Mouse (Mus musculus) left cerebral cortex, postnatal 4 days (tissue): ENCODE data around the gene Col4a2. TPM values are rescaled to one million over a fixed set of nuclear protein-coding genes. Genes with fewer than 3 reads are reported as not detected.

Source experiments
- DNase-seq: peaks from one replicate; pipeline ENCODE4 v3.0.0-alpha.2; 2022
- intact Hi-C: fragments of 180-260 bp; cut with DNase I; formaldehyde crosslinking; loops from one replicate; pipeline ENCODE4 v1.15.1; 2025
- total RNA-seq, 2 experiments: library from RNA; stranded (reverse); gene quantifications; 2 replicates each; pipeline ENCODE4 v1.2.3; 2021

Gene Col4a2
- total RNA-seq, 2 experiments from 2014 or later, result 97.2 to 98.2 TPM

DNA sequence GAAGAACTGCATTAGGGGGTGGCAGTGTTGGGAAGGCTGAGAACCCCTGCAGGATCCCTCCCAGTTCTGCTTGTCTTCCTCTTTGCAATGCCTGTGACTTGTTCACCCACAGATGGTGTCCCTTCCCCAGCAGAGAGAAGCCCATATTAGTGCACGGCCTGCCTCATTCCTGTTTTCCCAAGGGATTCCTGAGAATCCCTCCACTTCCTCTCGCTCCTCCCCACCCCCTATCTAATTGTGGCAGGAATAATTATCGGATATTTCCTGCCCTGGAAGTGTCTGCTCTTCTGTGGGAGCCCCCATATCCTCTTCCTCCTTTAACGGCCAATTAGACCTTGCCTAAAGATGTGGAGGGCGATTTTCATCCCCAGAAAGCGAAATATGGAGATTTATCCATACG lies 67.0 kb downstream of the Col4a2 start:
- intact Hi-C loops, result no loop called here
- no peak for DNase-seq

- no peak for DNase-seq
- intact Hi-C loops, result no loop called here
These were observed 68.9 kb downstream of the Col4a2 start for GRCm38 (mm10) chr8:11381544-11381943.

DNA sequence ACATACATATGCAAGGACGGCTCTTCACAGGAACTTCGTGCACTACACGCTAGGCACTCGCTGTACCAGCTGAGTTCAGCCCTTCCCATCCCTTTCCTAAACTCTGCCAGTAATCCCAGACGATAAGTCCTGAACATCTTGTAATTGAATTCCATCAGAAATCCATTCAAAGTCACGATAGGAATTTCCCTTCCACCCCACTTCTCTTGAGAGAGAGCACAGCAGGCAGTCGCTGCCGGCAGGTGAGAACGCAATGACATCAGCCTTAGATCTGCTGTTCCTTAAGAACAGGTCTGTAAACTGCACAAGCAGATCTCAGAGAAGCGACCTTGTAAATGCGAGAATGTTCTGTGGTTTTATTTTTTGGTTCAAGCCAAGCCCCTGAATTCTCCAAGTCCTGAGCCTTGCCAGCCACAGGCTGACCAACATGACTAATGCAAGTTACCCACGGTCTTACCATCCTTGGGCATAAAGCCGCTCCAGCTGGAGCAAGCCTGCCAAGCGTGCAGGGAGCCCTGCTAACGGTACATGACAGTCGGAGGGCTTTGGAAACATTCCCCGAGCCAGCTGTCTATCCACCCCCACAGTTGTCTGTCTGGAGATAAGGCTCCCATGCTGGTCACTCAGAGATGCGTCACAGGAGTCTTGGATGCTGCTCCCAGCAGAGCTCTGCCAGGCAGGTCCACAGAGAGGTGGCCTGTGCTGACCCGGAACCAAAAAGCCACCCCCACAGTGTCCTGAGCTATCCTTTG lies 69.6 kb downstream of the Col4a2 start:
- DNase-seq, result peak; percentile 85
- intact Hi-C loops, result no loop called here

DNA sequence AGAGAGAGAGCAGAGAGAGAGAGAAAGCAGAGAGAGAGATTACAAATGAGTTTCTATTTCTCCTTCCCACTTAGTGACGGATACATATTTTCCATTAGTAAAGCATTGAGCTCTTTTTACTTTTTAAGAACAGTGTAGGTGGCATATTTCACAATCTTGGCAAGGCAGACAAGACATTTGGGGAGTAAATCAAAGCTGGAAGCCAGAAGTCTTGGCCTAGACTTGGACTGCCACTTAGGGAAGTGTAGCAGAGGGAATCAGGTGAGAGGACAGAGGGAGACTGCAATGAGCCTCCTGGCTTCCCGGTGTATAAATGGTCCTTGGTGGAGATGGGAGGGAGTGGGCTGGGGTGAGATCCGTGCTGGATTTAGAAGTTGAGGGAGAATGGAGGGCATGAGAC lies 70.3 kb downstream of the Col4a2 start:
- intact Hi-C loops, result no loop called here
- no peak for DNase-seq

DNA sequence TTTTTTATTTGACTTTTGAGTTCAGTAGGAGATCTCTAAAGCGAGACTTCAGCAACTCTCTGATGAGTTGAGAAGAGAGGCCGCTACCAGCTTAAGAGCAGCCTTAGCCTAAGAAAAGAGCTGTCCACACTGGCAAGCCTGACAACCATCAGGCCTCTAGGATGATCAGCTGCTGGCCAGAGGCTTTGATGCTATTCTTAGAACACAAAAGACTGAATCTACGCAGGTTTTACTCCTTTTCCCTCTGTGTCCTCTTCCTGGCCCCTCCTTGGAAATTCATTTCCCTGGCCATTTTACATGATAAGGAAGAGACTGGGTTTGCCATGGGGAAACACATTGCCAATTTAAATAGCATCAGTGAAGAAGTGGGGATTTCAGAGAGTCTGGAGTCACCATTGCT lies 70.8 kb downstream of the Col4a2 start:
- intact Hi-C loops, result no loop called here
- DNase-seq, result no peak

GRCm38 (mm10) chr8:11384841-11385240 lies 72.2 kb downstream of the Col4a2 start:
- intact Hi-C loops, result no loop called here
- no peak for DNase-seq

GRCm38 (mm10) chr8:11385272-11385905 lies 72.8 kb downstream of the Col4a2 start:
- DNase-seq, result no peak
- intact Hi-C loops, result no loop called here

GRCm38 (mm10) chr8:11387282-11387681 lies 74.7 kb downstream of the Col4a2 start:
- intact Hi-C loops, result no loop called here

GRCm38 (mm10) chr8:11389275-11390050 lies 76.9 kb downstream of the Col4a2 start:
- DNase-seq, result no peak
- intact Hi-C loops, result loop anchor here (5.0 kb wide), 1 partner anchor 137 kb away; no protein-coding TSS in a partner anchor

More at GRCm38 (mm10) chr8:11387282-11387681, 74.7 kb downstream of the Col4a2 start:
- no peak for DNase-seq

DNA sequence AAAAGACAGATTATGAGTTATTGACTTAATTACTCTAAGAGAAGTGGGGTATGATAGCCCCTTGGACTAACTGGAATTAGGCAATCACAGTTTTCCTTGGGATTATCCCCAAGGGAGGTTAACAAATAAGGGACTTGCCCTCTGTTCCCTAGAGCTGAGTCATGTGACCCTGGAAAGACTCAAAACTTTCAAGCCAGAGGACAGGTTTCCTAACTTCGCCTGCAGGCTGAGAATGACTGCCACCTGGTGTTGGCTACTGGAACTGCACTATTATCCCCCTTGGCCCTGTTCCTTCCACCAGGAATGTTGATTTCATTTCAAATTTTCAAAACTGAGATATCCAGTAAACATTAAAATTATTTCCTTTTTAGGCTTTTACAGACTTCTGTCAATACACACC lies 80.1 kb downstream of the Col4a2 start:
- intact Hi-C loops, result loop anchor here (5.0 kb wide), 1 partner anchor 140 kb away; no protein-coding TSS in a partner anchor
- DNase-seq, result peak; percentile 59

DNA sequence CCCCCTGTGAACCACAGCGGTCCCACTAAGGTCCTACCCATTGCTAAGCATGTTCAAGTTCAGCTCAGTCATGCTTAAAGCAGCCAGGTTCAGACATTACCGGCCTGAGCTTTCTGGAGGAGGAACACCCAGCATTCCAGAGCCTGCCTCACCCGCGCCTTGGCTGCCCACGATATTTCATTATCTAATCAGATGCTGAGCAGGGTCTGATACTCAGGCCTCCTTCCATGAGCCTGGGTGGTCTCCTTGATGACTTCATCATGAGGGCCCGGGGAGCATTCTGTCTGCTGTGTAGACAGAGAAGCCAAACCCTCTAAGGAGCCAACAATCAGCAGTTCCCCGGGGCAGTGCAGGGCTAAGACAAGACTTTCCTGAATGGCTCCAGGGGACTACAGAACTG lies 80.6 kb downstream of the Col4a2 start:
- intact Hi-C loops, result loop anchor here (5.0 kb wide), 1 partner anchor 141 kb away; no protein-coding TSS in a partner anchor
- DNase-seq, result no peak

DNA sequence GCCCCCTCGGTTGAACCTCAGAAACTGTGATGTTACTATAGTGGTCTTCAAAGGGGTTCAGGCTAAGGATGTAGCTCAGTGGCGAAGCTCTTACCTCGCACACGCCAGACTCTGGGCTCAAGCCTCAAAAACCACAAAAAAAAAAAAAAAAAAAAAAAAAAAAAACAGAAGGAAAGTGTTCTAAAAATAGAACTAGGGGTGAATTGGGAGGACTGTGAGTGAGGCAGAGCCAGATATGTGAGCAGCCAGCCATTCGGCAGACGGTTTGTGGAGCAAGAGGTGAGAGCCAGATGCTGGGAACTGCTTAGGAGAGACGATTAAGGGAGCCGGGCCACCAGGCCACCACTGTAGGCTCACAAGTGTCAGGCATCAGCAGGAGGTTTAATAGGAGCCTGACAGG lies 81.0 kb downstream of the Col4a2 start:
- no peak for DNase-seq
- intact Hi-C loops, result loop anchor here (5.0 kb wide), 1 partner anchor 141 kb away; no protein-coding TSS in a partner anchor

- DNase-seq, result no peak
- intact Hi-C loops, result loop anchor here (5.0 kb wide), 1 partner anchor 142 kb away; no protein-coding TSS in a partner anchor
These were observed 82.2 kb downstream of the Col4a2 start for GRCm38 (mm10) chr8:11394773-11395172.

DNA sequence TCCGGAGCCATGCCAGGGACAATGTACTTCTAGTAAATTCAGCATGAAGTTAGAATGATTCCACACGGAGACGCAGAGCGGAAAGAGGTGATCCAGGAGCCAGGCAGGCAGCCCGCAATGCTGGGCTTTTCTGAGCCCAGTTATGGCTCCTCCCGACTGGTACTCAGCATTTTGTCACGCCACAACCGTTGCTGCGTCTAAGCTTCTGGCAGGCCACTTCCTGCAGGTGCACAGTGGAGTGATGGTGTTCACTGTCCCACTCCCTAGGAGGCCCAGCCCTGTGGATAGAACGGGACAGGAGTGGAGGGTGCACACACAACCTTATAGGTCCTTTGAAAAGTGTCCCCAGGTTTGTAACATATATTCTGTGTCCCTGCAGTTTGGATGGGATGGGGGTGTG lies 83.0 kb downstream of the Col4a2 start:
- DNase-seq, result no peak

GRCm38 (mm10) chr8:11396111-11396510 lies 83.5 kb downstream of the Col4a2 start:
- intact Hi-C loops, result no loop called here

More for the DNA sequence above, 83.0 kb downstream of the Col4a2 start:
- intact Hi-C loops, result no loop called here

GRCm38 (mm10) chr8:11397126-11397525 lies 84.5 kb downstream of the Col4a2 start:
- no peak for DNase-seq
- intact Hi-C loops, result no loop called here

More at GRCm38 (mm10) chr8:11396111-11396510, 83.5 kb downstream of the Col4a2 start:
- no peak for DNase-seq

DNA sequence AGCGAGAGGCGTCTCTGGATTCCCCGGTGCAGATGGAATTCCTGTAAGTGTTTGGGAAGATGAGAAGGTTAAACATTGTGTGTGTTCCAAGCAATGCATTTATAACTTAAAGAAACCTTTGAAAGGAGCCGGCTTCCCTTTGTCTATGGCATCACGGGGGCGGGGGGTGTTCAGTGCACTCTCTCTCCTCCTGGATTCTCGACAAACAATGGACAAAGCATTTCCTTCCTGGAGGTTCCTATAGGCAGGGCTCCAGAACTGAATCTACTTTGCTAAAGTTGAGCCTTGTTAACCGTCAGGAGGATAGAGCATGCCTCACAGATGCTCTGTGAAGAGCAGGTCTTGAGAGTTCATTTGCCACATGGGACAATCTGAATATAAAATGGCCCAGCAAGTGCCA lies 87.1 kb downstream of the Col4a2 start:
- intact Hi-C loops, result no loop called here
- DNase-seq, result no peak

DNA sequence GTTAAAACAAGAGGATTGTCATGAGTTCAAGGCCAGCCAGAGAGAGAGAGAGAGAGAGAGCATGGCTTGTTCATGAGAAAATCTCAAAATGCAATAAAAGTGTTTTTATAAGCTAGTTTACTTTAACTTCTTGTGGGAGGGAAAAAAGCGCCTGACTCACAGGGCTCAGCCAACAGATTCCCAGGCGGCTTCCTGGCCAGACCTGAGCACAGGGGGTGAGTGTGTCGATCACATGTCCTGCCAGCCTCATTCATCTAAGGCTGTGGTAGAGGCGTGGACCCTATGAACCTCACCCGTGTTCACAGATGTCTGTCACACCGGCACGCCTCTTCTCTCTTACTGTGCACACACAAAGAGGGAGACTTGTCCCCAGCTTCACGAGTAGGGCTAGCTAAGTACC lies 87.6 kb downstream of the Col4a2 start:
- intact Hi-C loops, result no loop called here

GRCm38 (mm10) chr8:11401183-11401582 lies 88.6 kb downstream of the Col4a2 start:
- intact Hi-C loops, result no loop called here
- no peak for DNase-seq

More for the DNA sequence above, 87.6 kb downstream of the Col4a2 start:
- no peak for DNase-seq

DNA sequence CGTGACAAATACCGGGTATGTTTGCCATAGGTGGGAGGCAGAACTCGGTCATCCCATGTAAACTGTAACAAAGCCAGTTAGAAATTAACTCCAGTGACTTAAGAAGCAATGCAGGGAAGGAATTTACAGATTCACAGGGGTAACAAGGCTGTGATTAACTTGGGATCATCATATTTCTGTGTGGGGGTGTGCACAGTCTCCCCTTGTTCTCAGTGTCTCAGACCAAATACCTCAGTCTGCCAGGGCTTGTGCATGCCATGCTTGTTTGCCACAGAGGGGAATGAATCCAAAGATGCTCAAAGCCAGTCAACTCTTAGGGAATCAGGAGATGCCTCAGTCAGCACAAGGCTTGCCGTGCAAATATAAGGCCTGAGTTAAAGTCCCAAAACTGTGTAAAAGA lies 89.6 kb downstream of the Col4a2 start:
- DNase-seq, result no peak
- intact Hi-C loops, result no loop called here

DNA sequence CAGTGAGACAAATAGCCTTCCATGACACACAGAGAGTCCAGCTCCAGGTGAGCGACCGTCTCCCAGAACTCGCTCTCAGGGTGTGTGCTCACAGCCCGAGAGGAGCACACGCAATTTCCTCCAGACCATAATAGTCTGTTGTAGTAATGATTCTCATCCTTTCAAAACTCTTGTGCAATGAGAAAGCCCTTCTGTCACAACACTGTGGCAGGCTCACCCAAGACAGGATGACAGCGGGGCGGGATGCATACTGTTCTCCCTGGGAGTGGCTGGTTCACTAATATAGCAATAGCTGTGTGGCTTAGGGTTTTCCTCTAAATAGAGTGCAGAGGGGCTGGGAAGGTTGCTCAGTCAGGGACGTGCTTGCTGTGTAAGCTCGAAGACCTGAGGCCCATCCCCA lies 91.2 kb downstream of the Col4a2 start:
- intact Hi-C loops, result no loop called here
- no peak for DNase-seq
